Mouse (Mus musculus): Measurements from ENCODE around the gene Phc2. TPM values are rescaled to one million over a fixed set of nuclear protein-coding genes. Genes with fewer than 3 reads are reported as not detected.
A peak's percentile ranks its signal among the peaks of the same experiment; 100 is the strongest.

Gene Phc2
- polyA plus RNA-seq, 1 experiment from 2014 or later, result 18.9 TPM

DNA sequence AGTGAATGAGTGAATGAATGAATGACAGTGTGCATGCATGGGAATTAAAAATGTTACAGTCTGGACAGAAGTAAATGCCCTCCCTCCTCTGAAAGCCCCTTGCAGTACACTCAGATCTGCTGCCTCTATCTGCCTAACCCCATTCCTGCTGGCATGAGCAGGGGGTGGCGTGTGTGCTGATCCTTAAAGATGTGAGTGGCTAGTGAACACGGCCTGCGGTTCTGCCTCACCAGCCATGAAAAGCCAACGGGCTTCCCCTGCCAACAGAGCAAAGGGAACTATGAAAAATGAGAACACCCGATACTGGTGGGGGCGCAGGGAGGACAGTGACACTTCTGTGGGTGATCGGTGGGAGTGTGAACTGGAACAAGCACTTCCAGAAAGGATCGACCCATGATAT lies 142.3 kb downstream of the Phc2 start:
- 65% methylated on average over 8 of the region's 8 CpGs for WGBS

DNA sequence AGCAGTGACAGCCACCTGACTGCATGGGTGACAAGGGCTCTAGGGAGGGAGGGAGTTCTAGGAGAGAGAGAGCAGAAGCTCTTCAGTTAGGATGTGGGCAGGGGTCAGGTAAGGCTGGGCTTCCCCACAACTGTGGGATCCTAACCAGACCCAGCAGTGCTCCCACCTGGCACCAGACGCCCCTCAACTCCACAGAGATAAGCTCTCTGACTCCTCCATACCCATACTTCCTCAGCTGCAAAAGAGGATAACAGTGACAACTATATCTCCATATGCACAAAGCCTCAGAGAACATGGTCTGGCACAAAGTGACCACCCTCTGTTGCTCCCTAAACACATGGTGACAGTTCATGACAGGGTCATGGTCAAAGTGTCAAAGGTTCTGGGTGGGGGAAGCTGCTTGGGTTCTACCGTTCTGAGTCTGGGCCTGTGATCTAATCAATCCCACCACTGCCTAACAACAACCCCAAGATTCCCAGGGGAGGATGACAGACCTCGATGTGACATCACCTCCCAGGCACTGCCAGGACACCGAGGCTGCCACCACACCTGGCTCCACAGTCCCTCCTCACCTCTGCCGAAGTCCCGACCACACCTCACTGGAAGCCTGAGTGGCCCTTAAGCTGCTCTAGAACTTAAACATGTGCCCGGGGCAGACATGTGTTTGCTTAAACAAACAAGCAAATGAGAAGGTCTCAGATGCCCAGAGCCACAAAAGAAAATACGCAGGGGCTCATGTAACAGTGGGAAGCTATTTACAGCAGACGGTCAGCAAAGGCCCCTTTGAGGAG lies 147.4 kb downstream of the Phc2 start:
- no peaks in the 10 kb centered on the region for H3K27me3 ChIP-seq (ENCODE audit: control insufficient read depth, insufficient read depth, low read depth, low read length)
- H3K4me1 ChIP-seq (replicated peaks; ENCODE audit: control insufficient read depth, insufficient read depth, low read length), result peaks cover 42% of the 10 kb centered on the region
- peak overlapping the region; percentile 25; the same call in 1 of the 2 replicates for H3K9ac ChIP-seq (ENCODE audit: low read length)
- H3K4me3 ChIP-seq (ENCODE audit: low read length), result no peak overlapping the region
- no peaks in the 10 kb centered on the region for H3K36me3 ChIP-seq (ENCODE audit: control insufficient read depth, insufficient read depth, low read length)
- no peak overlapping the region for H3K4me2 ChIP-seq (ENCODE audit: low read depth, low read length)
- 36% methylated on average over 9 of the region's 9 CpGs for WGBS
- no peaks in the 10 kb centered on the region for H3K9me3 ChIP-seq (ENCODE audit: control insufficient read depth, low read length)
- ATAC-seq (ENCODE audit: low read depth), result no peak
- no peak overlapping the region for H3K27ac ChIP-seq (ENCODE audit: low read length)

More for the DNA sequence above, 142.3 kb downstream of the Phc2 start:
- Histone ChIP-seq H3K36me3 (ENCODE audit: control insufficient read depth, insufficient read depth, low read length) (no peaks in the 10 kb centered on the region; the same call in 1 of the 2 replicates), H3K9me3 (ENCODE audit: control insufficient read depth, low read length) (no peaks in the 10 kb centered on the region), H3K9ac (ENCODE audit: low read length) (no peak overlapping the region), H3K4me2 (ENCODE audit: low read depth, low read length) (no peak overlapping the region), H3K4me3 (ENCODE audit: low read length) (no peak overlapping the region), H3K27ac (ENCODE audit: low read length) (no peak overlapping the region), H3K4me1 (replicated peaks; ENCODE audit: control insufficient read depth, insufficient read depth, low read length) (peaks cover 25% of the 10 kb centered on the region), H3K27me3 (ENCODE audit: control insufficient read depth, insufficient read depth, low read depth, low read length) (no peaks in the 10 kb centered on the region)
- no peak for ATAC-seq (ENCODE audit: low read depth)

Other genes starting within 250 kb of the Phc2 start
- gene Zscan20, start 44.6 kb upstream of the Phc2 start, polyA plus RNA-seq (2015; fragmentation: Nextera tagmentation; extraction: Ambion mirVana), result 4.2 and 4.5 TPM in 2 replicates
- 1.6 and 1.8 TPM in 2 replicates for gene Tlr12, start 36.1 kb upstream of the Phc2 start, polyA plus RNA-seq (2015; fragmentation: Nextera tagmentation; extraction: Ambion mirVana)
- 0.16 and 0.30 TPM in 2 replicates for gene A3galt2, start 100.7 kb downstream of the Phc2 start, polyA plus RNA-seq (2015; fragmentation: Nextera tagmentation; extraction: Ambion mirVana)
- 32.2 and 33.6 TPM in 2 replicates for gene Zfp362, start 151.3 kb downstream of the Phc2 start, polyA plus RNA-seq (2015; fragmentation: Nextera tagmentation; extraction: Ambion mirVana)
- 3.7 and 3.9 TPM in 2 replicates for gene Trim62, start 228.9 kb downstream of the Phc2 start, polyA plus RNA-seq (2015; fragmentation: Nextera tagmentation; extraction: Ambion mirVana)